Mouse (Mus musculus) lung, embryonic 16.5 days (tissue): ENCODE measurements around the gene Hist1h2bk. TPM values are rescaled to one million over a fixed set of nuclear protein-coding genes. Genes with fewer than 3 reads are reported as not detected.
"Not testable (repeated sequence)": the region's sequence is repeated elsewhere in the genome, so short reads cannot be mapped to it uniquely, and the experiment has no call there.

ENCODE experiments used
- ATAC-seq: fragments of 200-750 bp; cut with Nextera tagmentation; 2 replicates; pipeline ENCODE4 v1.8.0; 2017; ENCODE audit warnings: low read depth, mild to moderate bottlenecking, moderate library complexity
- H3K27ac ChIP-seq: fragments of 300-500 bp; sonication (generic); 2 replicates; pipeline ENCODE4 v1.5.1; 2014; ENCODE audit warnings: mild to moderate bottlenecking, control low read depth, low read length
- H3K27me3 ChIP-seq: fragments of 300-500 bp; sonication (generic); 2 replicates; pipeline ENCODE4 v1.6.1; 2014; ENCODE audit warnings: low read depth, low read length, mixed read lengths; ENCODE audit not compliant: control insufficient read depth, insufficient read depth
- H3K36me3 ChIP-seq: fragments of 300-500 bp; sonication (generic); 2 replicates; pipeline ENCODE4 v1.6.1; 2014; ENCODE audit warnings: low read length; ENCODE audit not compliant: control insufficient read depth, insufficient read depth
- H3K4me1 ChIP-seq: fragments of 300-500 bp; sonication (generic); replicated peaks from 2 replicates; pipeline ENCODE4 v1.6.1; 2014; ENCODE audit warnings: low read length, mixed read lengths; ENCODE audit not compliant: control insufficient read depth, insufficient read depth
- H3K4me2 ChIP-seq: fragments of 300-500 bp; sonication (generic); 2 replicates; pipeline ENCODE4 v1.6.1; 2014; ENCODE audit warnings: low read depth, low read length, control low read depth
- H3K4me3 ChIP-seq: fragments of 300-500 bp; sonication (generic); 2 replicates; pipeline ENCODE4 v1.5.1; 2014; ENCODE audit warnings: mild to moderate bottlenecking, low read length, control low read depth
- H3K9ac ChIP-seq: fragments of 300-500 bp; sonication (generic); 2 replicates; pipeline ENCODE4 v1.6.1; 2014; ENCODE audit warnings: low read length, control low read depth
- H3K9me3 ChIP-seq: fragments of 300-500 bp; sonication (generic); 2 replicates; pipeline ENCODE4 v1.6.1; 2016; ENCODE audit warnings: low read length; ENCODE audit not compliant: control insufficient read depth
- WGBS: fragments of 180-500 bp; shearing (Covaris S2); extraction: QIAGEN DNeasy Blood & Tissue Kit; methylation state at CpG from one replicate; pipeline ENCODE4 v1.1.7; 2014; 5-methylcytosine and 5-hydroxymethylcytosine counted together
- polyA plus RNA-seq: library from polyadenylated mRNA; unstranded; fragments of >200 nt; fragmentation: Nextera tagmentation; extraction: Ambion mirVana; gene quantifications from 2 replicates; pipeline ENCODE4 v1.2.1, GENCODE M21; 2015

The Hist1h2bk gene
- 6.6 and 7.3 TPM in 2 replicates for polyA plus RNA-seq

DNA sequence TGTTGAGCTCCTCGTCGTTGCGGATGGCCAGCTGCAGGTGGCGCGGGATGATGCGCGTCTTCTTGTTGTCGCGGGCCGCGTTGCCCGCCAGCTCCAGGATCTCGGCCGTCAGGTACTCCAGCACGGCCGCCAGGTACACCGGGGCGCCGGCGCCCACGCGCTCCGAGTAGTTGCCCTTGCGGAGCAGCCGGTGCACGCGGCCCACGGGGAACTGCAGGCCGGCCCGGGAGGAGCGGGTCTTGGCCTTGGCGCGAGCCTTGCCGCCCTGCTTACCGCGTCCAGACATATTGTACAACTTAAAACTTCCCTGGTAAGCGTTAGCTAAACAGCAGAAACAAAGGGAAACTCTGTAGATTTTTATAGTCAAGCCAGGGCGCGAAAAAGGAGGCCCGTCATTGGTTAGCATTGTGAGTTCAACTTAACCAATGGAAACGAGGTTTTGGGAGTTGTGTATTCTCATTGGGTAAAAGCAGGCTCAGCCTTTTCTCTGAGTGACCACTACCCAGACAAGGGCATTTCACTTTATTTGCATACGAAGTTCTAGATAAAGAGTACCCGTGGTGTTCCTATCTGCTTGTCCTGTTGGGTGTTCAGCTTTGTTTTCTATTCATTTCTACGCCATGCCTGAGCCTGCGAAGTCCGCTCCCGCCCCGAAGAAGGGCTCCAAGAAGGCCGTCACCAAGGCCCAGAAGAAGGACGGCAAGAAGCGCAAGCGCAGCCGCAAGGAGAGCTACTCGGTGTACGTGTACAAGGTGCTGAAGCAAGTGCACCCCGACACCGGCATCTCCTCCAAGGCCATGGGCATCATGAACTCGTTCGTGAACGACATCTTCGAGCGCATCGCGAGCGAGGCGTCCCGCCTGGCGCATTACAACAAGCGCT, at the start of gene Hist1h2bk, which contains the start of gene Hist1h2ah:
Gene Hist1h2bk, plus strand, starts transcription at position 604 of the 882 bp plus-strand sequence.
Gene Hist1h2ah, minus strand, starts transcription at position 302 of the 882 bp plus-strand sequence.
- Histone ChIP-seq H3K4me3 (peak within 1 kb of the TSS; percentile 50), H3K4me2 (peak within 1 kb of the TSS; percentile 56), H3K4me1 (peaks cover 24% of the 10 kb centered on the region), H3K27ac (peak within 1 kb of the TSS; percentile 83), H3K9ac (peak within 1 kb of the TSS; percentile 71)
- H3K9me3 ChIP-seq, H3K27me3 ChIP-seq, H3K36me3 ChIP-seq: not testable (repeated sequence)
- under 1% methylated on average over 21 of the region's 69 CpGs for WGBS
- ATAC-seq: peak; percentile 98

DNA sequence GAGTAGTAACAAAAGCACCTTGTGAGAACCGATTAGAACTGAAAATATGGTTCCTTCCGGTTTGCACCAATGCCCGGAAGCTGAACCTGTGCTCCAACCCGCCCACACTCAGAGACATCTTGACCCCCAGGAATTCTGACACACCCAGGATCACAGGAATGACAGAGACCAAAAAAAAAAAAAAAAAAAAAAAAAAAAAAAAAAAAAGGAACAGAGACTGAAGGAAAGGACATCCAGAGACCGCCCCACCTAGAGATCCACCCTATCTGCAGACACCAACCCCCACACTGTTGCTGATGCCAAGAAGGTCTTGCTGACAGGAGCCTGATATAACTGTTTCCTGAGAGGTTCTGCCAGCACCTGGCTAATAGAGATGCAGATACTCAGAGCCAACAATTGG, 43.1 kb upstream of the Hist1h2bk start:
- no peak overlapping the region for H3K27ac ChIP-seq
- no peak overlapping the region for H3K4me2 ChIP-seq
- peaks cover 11% of the 10 kb centered on the region for H3K27me3 ChIP-seq
- peaks cover 10% of the 10 kb centered on the region; the same call in 1 of the 2 replicates for H3K4me1 ChIP-seq
- H3K4me3 ChIP-seq: no peak overlapping the region
- no peak overlapping the region for H3K9ac ChIP-seq
- H3K36me3 ChIP-seq: no peaks in the 10 kb centered on the region
- 80% methylated on average over 5 of the region's 5 CpGs for WGBS
- no peak for ATAC-seq
- no peaks in the 10 kb centered on the region for H3K9me3 ChIP-seq

GRCm38 (mm10) chr13:21993957-21994738, 41.5 kb upstream of the Hist1h2bk start:
- H3K27me3 ChIP-seq: peaks cover 26% of the 10 kb centered on the region
- peak overlapping the region; percentile 13 for H3K4me2 ChIP-seq
- no peak overlapping the region for H3K9ac ChIP-seq
- no peak overlapping the region for H3K27ac ChIP-seq
- no peak overlapping the region for H3K4me3 ChIP-seq
- no peaks in the 10 kb centered on the region for H3K36me3 ChIP-seq
- no peak for ATAC-seq
- 4% methylated on average over 22 of the region's 22 CpGs for WGBS
- H3K4me1 ChIP-seq: peaks cover 10% of the 10 kb centered on the region; the same call in 1 of the 2 replicates
- H3K9me3 ChIP-seq: no peaks in the 10 kb centered on the region

DNA sequence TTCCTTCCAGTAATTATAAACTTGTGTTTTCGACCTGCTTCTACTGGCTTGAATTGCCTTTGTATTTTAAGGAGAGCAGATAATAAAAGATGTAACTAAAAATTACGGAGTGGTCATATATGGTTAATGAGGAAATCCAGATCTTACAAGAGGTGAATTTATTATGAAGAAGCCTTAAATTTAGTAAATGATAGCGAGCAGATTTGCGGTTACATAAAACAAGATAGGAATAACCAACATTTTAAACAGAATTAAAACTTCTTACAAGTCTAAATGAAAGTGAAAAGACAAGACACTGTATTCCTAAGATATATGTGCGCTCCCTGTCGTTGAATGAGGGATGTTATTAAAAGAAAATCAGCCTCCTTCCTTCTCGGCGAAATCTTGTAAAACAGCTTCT, 40.8 kb upstream of the Hist1h2bk start:
- H3K4me1 ChIP-seq: peaks cover 10% of the 10 kb centered on the region; the same call in 1 of the 2 replicates
- WGBS: 3% methylated on average over 8 of the region's 8 CpGs
- no peak overlapping the region for H3K27ac ChIP-seq
- H3K9me3 ChIP-seq: no peaks in the 10 kb centered on the region
- peaks cover 33% of the 10 kb centered on the region for H3K27me3 ChIP-seq
- H3K4me3 ChIP-seq: peak overlapping the region; percentile 55
- H3K4me2 ChIP-seq: peak overlapping the region; percentile 84
- H3K36me3 ChIP-seq: no peaks in the 10 kb centered on the region
- no peak for ATAC-seq
- H3K9ac ChIP-seq: peak overlapping the region; percentile 43; the same call in 1 of the 2 replicates

DNA sequence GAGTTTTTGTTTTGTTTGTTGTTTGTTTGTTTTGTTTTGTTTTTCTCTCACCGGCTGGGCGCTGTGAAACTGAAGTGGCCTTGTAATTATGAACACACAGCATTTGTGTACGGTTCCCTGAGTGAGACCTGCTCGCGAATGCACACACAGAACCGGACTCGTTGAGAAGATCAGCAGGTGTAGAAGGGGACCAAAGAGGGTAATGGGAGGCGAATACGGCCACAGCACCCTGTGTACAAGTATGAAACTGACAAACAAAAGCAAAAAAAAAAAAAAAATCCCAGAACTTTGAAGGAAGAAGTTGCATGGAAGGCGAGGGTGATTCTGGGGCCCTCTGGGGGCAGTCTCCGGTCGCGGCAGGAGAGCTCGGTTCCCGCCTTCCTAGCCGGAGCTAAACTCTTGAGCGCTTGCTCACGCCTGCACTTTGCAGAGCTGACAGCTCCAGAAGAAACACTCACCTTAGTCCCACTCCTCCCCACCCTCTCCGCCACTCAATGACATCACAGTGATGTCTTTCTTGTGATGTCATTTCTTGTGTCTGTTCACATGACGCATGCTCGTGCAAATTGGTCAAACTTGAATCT, 40.2 kb upstream of the Hist1h2bk start:
- H3K9me3 ChIP-seq: no peaks in the 10 kb centered on the region
- under 1% methylated on average over 21 of the region's 21 CpGs for WGBS
- ATAC-seq: peak; percentile 75
- peak overlapping the region; percentile 55 for H3K4me3 ChIP-seq
- H3K4me2 ChIP-seq: peak overlapping the region; percentile 84
- peaks cover 37% of the 10 kb centered on the region for H3K27me3 ChIP-seq
- peaks cover 10% of the 10 kb centered on the region; the same call in 1 of the 2 replicates for H3K4me1 ChIP-seq
- H3K27ac ChIP-seq: no peak overlapping the region
- H3K9ac ChIP-seq: peak overlapping the region; percentile 43; the same call in 1 of the 2 replicates
- H3K36me3 ChIP-seq: no peaks in the 10 kb centered on the region

- WGBS: 2% methylated on average over 12 of the region's 12 CpGs
- Histone ChIP-seq H3K4me1 (peaks cover 10% of the 10 kb centered on the region; the same call in 1 of the 2 replicates), H3K4me2 (peak overlapping the region; percentile 84), H3K9me3 (no peaks in the 10 kb centered on the region), H3K9ac (no peak overlapping the region), H3K4me3 (peak overlapping the region; percentile 55), H3K36me3 (no peaks in the 10 kb centered on the region), H3K27ac (no peak overlapping the region), H3K27me3 (peaks cover 45% of the 10 kb centered on the region)
- ATAC-seq: no peak
Measured at GRCm38 (mm10) chr13:21996101-21996839, 39.4 kb upstream of the Hist1h2bk start.

- Histone ChIP-seq H3K9ac (no peak overlapping the region), H3K4me1 (peaks cover 10% of the 10 kb centered on the region; the same call in 1 of the 2 replicates), H3K27me3 (peaks cover 48% of the 10 kb centered on the region), H3K4me2 (peak overlapping the region; percentile 49), H3K36me3 (no peaks in the 10 kb centered on the region), H3K27ac (no peak overlapping the region), H3K4me3 (peak overlapping the region; percentile 28), H3K9me3 (no peaks in the 10 kb centered on the region)
- no peak for ATAC-seq
- WGBS: 1% methylated on average over 13 of the region's 13 CpGs
Measured at GRCm38 (mm10) chr13:21996840-21997185, 38.9 kb upstream of the Hist1h2bk start.

DNA sequence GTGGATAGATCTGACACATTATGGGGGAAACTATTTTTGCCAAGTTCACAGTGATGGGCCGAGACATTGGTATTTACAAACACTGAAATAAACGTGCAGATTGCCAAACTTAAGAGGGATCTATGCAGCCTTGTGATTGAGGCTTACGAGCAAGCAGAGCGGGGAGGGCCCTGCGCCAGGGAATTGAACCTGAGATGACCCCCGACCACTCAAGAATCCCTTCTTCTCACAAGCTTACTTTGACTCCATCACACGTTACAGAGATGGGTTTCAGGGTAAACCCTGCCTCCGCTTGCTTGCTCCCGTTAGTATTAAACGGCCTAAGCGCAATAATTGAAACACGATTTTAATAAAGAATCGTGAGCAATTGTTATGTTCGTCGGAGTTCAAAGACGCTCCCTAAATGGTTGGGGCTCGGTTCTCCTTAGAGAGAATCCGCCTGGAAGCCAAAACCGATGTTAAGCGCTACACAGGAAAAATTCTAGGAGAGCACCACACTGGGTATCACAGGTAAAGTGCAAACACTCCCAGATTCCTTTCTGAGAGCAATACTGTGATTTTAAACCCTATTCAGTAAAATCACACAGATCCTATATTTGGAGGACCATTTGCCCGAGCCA, 38.4 kb upstream of the Hist1h2bk start:
- peak overlapping the region; percentile 49 for H3K4me2 ChIP-seq
- H3K27ac ChIP-seq: no peak overlapping the region
- no peaks in the 10 kb centered on the region for H3K36me3 ChIP-seq
- peaks cover 48% of the 10 kb centered on the region for H3K27me3 ChIP-seq
- H3K9ac ChIP-seq: no peak overlapping the region
- no peaks in the 10 kb centered on the region for H3K9me3 ChIP-seq
- peak overlapping the region; percentile 28 for H3K4me3 ChIP-seq
- 3% methylated on average over 21 of the region's 21 CpGs for WGBS
- ATAC-seq: no peak
- H3K4me1 ChIP-seq: peaks cover 10% of the 10 kb centered on the region; the same call in 1 of the 2 replicates
